Mouse (Mus musculus) liver, embryonic 14.5 days (tissue): Measurements from ENCODE around the gene Lmntd1.
A peak's percentile ranks its signal among the peaks of the same experiment; 100 is the strongest.

Source experiments
- CTCF ChIP-seq: IDR thresholded peaks from 2 replicates; pipeline ENCODE4 v1.5.1; 2016; ENCODE audit warnings: antibody characterized with exemption, low read depth, control low read depth
- EP300 ChIP-seq: IDR thresholded peaks from 2 replicates; pipeline ENCODE4 v1.6.1; 2016; ENCODE audit warnings: antibody characterized with exemption, low read depth

DNA sequence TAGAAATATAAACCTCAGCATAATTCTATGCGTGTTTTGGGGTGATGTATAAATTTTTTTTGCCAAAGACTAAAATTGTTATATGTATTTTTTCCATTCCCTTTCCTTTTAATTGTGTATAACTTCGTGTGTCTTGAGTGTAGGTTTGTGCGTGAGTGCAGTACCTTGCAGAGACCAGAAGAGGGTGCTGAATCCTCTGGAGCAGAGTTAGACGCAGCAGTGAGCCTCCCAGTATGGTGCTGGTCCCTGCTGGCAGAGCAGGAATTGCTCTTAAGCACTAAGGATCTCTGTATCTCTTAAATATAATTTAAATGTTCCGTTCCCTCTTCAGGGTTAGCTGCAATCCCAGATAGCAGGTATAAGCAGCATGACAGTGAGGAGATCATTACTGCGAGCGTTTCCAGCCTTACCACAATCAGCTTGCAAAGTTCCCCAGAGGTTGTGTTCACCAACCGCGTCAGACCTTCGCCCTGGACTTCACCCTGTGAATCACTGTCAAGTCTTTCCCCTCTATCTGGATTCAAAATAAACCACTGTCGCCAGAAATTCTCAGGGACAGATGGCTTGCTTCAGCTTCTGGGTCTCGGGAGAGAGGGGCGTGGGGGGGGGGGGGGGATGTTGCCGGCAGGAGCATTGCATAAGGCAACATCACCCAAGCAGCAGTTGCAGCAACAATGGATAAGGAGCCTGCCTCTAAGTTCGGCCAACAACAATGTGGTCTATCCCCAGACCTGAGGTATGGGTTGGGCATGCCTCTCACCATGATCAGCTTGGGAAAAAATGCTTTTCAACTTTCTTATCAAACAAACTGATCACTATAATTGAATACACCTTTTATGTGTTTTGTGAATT, 42.8 kb upstream of the Lmntd1 start:
- TF ChIP-seq CTCF = peak; percentile 41
- TF ChIP-seq EP300 = no peak
